Mouse (Mus musculus): ENCODE data around the gene Hist1h4d. TPM values are rescaled to one million over a fixed set of nuclear protein-coding genes. Genes with fewer than 3 reads are reported as not detected.

The Hist1h4d gene
- polyA plus RNA-seq, 1 experiment, result 9.6 TPM

Other genes with a start within 250 kb of the Hist1h4d start
- gene Zfp322a, start 212.4 kb upstream of the Hist1h4d start, polyA plus RNA-seq (2012; rRNA removed), result 2.6 and 2.9 TPM in 2 replicates
- gene Abt1, start 157.7 kb upstream of the Hist1h4d start, polyA plus RNA-seq (2012; rRNA removed), result 3.8 and 3.9 TPM in 2 replicates
- gene Btn1a1, start 115.7 kb upstream of the Hist1h4d start, polyA plus RNA-seq (2012; rRNA removed), result 0.09 TPM in 1 of 2 replicates, not detected in the other
- gene Btn2a2, start 92.7 kb upstream of the Hist1h4d start, polyA plus RNA-seq (2012; rRNA removed), result 0.09 TPM in 1 of 2 replicates, not detected in the other
- 50.9 and 92.4 TPM in 2 replicates for gene Hist1h4h, start 50.5 kb upstream of the Hist1h4d start, polyA plus RNA-seq (2012; rRNA removed)
- 20.4 and 27.6 TPM in 2 replicates for gene Hist1h2af, start 47.7 kb upstream of the Hist1h4d start, polyA plus RNA-seq (2012; rRNA removed)
- 1.5 and 2.8 TPM in 2 replicates for gene Hist1h3g, start 46.2 kb upstream of the Hist1h4d start, polyA plus RNA-seq (2012; rRNA removed)
- 0.61 and 0.81 TPM in 2 replicates for gene Hist1h2bh, start 38.2 kb upstream of the Hist1h4d start, polyA plus RNA-seq (2012; rRNA removed)
- gene Hist1h3f, start 37.5 kb upstream of the Hist1h4d start, polyA plus RNA-seq (2012; rRNA removed), result 1.9 and 2.1 TPM in 2 replicates
- 3.9 and 8.5 TPM in 2 replicates for gene Hist1h4f, start 29.9 kb upstream of the Hist1h4d start, polyA plus RNA-seq (2012; rRNA removed)
- gene Hist1h1d, start 28.3 kb upstream of the Hist1h4d start, polyA plus RNA-seq (2012; rRNA removed), result 0.19 and 0.24 TPM in 2 replicates
- gene Hist1h3e, start 19.2 kb upstream of the Hist1h4d start, polyA plus RNA-seq (2012; rRNA removed), result 11.9 and 13.2 TPM in 2 replicates
- 0.49 and 1.3 TPM in 2 replicates for gene Hist1h2ae, start 10.4 kb upstream of the Hist1h4d start, polyA plus RNA-seq (2012; rRNA removed)
- 18.7 and 22.4 TPM in 2 replicates for gene Hist1h2bg, start 10.2 kb upstream of the Hist1h4d start, polyA plus RNA-seq (2012; rRNA removed)
- gene Hist1h2bf, start 7.4 kb upstream of the Hist1h4d start, polyA plus RNA-seq (2012; rRNA removed), result 2.0 and 2.9 TPM in 2 replicates
- gene Hist1h2ad, start 7.2 kb upstream of the Hist1h4d start, polyA plus RNA-seq (2012; rRNA removed), result 1.3 and 2.0 TPM in 2 replicates
- gene Hist1h3d, start 5.8 kb upstream of the Hist1h4d start, polyA plus RNA-seq (2012; rRNA removed), result 3.8 and 4.1 TPM in 2 replicates
- gene Hist1h2be, start 39.5 kb downstream of the Hist1h4d start, polyA plus RNA-seq (2012; rRNA removed), result 5.4 and 9.0 TPM in 2 replicates
- 3.1 and 3.9 TPM in 2 replicates for gene Hist1h1e, start 41.0 kb downstream of the Hist1h4d start, polyA plus RNA-seq (2012; rRNA removed)
- gene Hist1h2ac, start 102.3 kb downstream of the Hist1h4d start, polyA plus RNA-seq (2012; rRNA removed), result 0.32 and 0.63 TPM in 2 replicates
- 245 and 281 TPM in 2 replicates for gene Hist1h2bc, start 102.6 kb downstream of the Hist1h4d start, polyA plus RNA-seq (2012; rRNA removed)
- gene Hist1h1t, start 114.2 kb downstream of the Hist1h4d start, polyA plus RNA-seq (2012; rRNA removed), result not detected in 2 replicates
- gene Hist1h4c, start 116.9 kb downstream of the Hist1h4d start, polyA plus RNA-seq (2012; rRNA removed), result 3.9 and 6.4 TPM in 2 replicates
- 21.7 and 43.9 TPM in 2 replicates for gene Hfe, start 129.3 kb downstream of the Hist1h4d start, polyA plus RNA-seq (2012; rRNA removed)
- 70.6 and 72.3 TPM in 2 replicates for gene Hist1h1c, start 157.2 kb downstream of the Hist1h4d start, polyA plus RNA-seq (2012; rRNA removed)
- 2.4 and 3.3 TPM in 2 replicates for gene Hist1h3c, start 164.0 kb downstream of the Hist1h4d start, polyA plus RNA-seq (2012; rRNA removed)
- 2.2 and 5.9 TPM in 2 replicates for gene Hist1h2bb, start 165.1 kb downstream of the Hist1h4d start, polyA plus RNA-seq (2012; rRNA removed)
- 0.61 and 2.9 TPM in 2 replicates for gene Hist1h2ab, start 169.5 kb downstream of the Hist1h4d start, polyA plus RNA-seq (2012; rRNA removed)
- gene Hist1h3b, start 170.7 kb downstream of the Hist1h4d start, polyA plus RNA-seq (2012; rRNA removed), result 1.4 and 3.1 TPM in 2 replicates
- gene Hist1h4b, start 175.4 kb downstream of the Hist1h4d start, polyA plus RNA-seq (2012; rRNA removed), result 0.82 and 3.9 TPM in 2 replicates
- gene Hist1h4a, start 179.6 kb downstream of the Hist1h4d start, polyA plus RNA-seq (2012; rRNA removed), result 5.8 and 9.3 TPM in 2 replicates
- 2.8 and 4.3 TPM in 2 replicates for gene Hist1h3a, start 180.8 kb downstream of the Hist1h4d start, polyA plus RNA-seq (2012; rRNA removed)
- gene Hist1h1a, start 182.1 kb downstream of the Hist1h4d start, polyA plus RNA-seq (2012; rRNA removed), result not detected in 2 replicates
- gene Trim38, start 188.3 kb downstream of the Hist1h4d start, polyA plus RNA-seq (2012; rRNA removed), result 0.10 and 0.16 TPM in 2 replicates
- 0.04 TPM in 1 of 2 replicates, not detected in the other for gene Slc17a2, start 225.4 kb downstream of the Hist1h4d start, polyA plus RNA-seq (2012; rRNA removed)